Mouse (Mus musculus) layer of hippocampus, adult 9-11 months (tissue): Measurements from ENCODE around the gene Gm45799.

Experiments used
- DNase-seq: peaks from one replicate; pipeline ENCODE4 v3.0.0; 2022

Gene Gm45799

DNA sequence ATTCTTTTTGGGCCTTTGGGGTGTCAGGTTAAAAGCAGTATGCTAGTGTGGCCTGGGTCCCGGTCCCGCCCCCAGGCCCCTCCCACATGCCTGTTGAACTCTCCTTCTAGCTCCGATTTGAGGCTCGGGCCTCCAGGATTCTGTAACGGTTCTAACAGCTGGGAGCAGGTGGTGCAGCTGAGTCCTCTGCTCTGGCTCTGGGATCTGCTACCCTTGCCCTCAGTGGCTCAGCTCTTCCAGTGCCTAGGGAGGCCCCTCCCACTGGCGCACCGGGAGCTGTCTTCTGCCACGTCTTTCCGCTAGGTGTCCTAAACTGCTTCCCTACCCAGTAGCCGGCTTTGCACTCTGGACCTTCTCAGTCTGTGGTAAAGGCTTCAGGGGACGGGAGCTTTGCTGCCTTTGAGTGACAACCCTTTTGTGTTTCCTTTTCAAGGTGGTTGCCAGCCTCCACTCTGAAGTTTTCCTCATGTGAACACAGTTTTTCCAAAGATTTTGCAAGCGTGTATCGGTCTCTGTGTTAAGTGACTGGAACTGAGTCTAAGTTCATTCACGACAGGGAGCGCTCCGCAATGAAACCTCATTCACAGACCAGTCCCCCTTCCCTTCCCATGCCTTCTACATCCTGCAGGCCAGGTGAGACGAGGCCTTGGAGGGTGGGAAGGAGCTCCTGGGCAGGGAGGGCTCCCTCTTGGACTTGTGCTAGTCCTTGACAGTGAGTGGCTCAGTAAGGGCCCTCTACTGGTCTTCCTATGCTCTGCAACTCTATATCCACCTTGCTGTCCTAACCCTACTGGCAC is 10.5 kb downstream of the Gm45799 start, which contains the start of gene Dnhd1:
Gene Dnhd1 (plus strand): TSS at position 189 of the 797 bp plus-strand sequence.
- peak; percentile 65 for DNase-seq

DNA sequence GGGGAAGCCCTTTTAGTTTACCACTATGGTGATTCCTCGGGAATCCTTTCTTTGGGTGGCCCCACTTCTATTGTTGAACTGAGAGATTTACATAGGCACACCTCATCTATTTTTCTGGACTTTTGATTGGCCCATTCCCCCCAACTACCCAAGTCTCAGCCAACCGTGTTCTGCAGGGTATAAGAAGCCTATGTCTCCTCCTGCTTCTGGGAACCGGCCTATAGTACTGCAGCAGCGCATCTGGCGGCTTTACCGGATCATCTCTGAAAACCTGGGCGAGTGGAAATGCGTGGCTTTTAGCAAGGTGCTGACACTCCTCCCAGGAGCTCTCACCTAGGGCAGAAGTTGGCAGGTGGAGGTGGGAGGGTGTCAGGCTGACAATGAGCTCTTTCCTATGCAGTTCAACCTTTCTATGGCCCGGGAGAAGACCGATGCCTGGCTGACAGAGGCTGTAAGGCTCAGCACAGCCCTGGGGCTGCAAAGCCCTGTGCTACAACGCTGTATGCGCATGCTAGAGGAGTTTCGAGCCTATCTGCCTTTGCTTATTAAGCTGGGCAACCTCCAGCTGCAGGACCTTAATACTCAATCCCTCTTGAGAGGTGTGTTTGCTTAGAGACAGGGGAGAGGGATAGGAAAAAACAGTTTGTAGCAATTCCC is 45.3 kb downstream of the Gm45799 start:
- no peak for DNase-seq

DNA sequence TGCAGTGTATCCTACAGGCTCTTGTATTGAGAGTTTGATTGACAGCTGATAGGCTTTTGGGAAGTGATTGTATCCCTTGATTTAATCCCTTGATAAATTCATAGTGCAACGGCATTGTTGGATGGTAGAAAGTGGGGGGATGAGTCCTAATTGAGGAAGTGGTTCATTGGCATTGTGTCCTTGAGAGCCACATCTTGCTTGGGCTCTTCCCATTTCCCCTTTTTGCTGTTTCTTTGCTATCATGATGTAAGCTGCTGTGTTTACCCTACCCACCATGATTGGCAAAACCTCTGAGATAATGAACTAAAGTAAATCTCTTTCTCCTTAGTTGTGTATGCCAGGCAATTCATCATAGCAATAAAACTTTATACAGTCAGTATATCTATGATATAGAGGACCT is 50.5 kb downstream of the Gm45799 start:
- DNase-seq = no peak

DNA sequence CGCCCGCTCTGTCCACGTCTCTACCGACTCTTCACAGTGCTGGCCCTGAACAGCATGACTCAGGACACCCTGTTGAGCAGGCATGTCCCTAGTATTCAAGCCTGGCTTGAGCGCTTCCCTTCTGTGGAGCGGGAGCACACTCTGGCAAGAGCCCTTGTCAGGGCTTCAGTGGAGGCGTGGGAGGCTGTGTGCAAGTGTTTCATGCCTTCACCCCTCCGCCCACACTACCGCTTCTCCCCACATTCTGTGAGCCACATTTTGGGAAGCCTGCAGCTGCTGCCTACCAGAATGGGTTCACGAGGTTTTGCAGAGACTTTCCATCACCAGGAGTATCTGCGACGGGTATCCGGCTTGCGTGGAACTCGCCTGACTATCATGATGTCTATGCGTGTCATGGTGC is 62.8 kb downstream of the Gm45799 start:
- DNase-seq = peak; percentile 64

DNA sequence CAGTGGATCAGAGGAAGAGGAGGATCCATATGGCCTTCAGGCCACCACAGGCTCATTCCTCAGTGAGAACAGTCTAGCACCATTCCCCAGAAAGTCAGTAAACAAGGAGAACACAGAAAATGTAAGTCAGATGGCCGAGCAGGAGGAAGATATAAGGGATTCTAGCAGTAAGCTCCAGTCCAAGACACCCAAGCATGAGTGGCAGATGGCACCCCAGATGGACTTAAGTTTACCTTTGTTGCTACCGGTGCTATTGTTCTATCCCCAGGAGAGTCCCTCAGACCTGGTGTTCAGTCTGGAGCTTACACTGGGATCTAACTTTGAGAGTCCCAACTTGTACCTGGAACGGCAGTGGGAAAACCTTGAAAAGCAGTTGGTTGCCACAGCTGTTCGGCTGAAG is 63.5 kb downstream of the Gm45799 start:
- no peak for DNase-seq

DNA sequence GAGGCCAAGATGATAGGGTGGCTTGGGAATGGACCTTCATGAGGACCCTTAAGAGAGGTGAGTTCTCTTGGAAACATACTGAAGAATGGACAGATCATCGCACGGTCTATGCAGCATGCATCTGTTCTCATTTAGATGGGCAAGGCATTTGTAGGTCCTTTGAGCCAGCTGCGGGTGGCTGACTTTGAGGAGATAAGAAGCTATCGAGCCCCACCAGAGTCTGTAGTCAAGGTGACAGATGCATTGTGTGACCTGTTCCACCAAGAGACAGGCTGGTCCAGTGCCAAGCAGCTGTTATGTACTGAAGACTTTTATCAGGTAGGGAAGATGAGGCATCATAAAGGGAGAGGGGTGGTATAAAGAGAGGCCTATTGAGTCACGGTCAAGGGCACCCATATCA is 68.4 kb downstream of the Gm45799 start:
- DNase-seq = no peak

DNA sequence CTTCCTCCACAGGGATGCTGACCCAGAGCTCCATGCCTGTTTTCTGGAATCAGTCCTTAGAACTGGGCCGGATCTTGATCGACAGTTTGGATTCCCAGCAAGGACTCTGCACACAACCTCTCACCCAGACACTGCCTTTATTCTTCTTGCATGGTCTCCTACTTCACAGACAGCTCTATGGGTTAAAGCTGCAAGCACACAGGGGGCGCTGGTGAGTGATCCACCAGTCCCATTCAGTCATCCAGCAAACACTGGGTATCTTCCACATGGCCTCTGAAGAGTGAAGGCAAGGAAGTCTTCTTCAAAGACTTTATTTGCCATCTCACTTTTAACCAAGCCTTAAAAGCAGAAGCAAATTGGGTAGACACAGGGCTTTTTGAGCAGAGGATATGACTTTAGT is 75.0 kb downstream of the Gm45799 start:
- DNase-seq = no peak

DNA sequence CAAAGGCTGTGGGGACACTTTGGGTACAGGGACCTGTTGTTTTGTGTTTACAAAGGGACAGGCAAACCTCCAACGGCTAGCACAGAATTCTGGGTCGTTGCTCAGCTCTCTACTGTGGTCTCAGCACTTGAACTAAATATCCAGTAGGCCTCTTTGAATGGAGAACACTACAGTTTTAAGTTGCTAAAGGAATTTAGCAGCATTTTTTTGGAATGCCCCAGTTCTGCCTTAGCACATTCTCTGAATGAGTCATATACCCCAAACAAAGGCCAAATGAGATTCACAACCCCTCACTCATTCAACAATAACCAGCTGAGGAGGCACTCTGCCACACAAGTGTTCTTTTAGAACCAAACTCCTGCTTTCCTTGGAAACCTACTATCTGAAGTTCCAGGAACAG is 81.6 kb downstream of the Gm45799 start:
- no peak for DNase-seq

DNA sequence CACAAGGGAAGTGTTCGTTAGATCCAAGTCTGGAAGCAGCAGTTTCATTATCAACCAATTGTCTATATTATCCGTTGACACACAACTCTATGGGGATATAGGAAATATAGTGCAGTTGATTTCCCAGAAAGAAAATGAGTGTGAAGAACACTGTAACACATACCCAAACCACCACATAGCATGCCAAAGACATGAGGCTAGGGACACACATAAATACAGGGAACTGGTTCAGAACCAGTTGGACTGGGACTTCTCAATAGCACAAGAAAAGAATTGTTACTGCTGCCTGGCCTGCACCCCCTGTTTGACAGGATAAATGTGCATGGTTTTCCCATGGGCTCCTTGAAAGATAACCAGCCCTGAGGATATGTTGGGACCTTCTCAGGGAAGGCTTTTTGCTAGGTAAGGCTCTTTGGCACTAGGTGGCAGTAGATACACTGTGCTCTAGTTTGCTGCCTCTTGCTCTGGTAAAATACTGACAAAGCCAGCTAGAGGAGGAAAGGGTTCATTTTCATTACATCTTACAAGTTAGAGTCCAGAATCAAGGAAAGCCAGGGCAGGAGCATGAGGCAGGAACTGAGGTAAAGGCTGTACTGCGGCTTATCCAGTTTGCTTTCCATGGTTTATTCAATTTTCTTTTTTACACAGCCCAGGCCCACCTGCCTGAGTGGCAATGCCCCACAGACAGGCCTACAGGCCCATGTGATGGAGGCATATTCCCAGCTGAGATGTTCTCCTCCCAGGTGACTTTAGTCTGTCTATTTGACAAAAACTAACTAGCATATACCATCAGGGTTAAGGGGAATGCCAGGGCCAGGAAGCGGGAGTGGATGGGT is 86.0 kb downstream of the Gm45799 start:
- DNase-seq = peak; percentile 55

DNA sequence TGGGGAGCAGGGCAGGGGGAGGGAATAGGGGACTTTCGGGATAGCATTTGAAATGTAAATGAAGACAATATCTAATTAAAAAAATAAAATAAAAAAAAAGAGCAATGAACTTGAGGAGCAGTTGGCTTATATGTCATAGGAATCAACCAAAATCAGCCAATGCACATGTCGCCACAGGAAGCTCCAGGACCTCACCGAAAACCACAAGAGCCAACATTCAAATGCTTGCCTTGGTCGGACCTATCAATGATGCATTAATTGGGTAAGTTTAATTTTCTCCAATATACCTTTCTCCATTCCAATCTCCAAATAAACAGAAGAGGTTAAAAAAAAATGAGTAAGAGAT is 86.6 kb downstream of the Gm45799 start:
- no peak for DNase-seq

DNA sequence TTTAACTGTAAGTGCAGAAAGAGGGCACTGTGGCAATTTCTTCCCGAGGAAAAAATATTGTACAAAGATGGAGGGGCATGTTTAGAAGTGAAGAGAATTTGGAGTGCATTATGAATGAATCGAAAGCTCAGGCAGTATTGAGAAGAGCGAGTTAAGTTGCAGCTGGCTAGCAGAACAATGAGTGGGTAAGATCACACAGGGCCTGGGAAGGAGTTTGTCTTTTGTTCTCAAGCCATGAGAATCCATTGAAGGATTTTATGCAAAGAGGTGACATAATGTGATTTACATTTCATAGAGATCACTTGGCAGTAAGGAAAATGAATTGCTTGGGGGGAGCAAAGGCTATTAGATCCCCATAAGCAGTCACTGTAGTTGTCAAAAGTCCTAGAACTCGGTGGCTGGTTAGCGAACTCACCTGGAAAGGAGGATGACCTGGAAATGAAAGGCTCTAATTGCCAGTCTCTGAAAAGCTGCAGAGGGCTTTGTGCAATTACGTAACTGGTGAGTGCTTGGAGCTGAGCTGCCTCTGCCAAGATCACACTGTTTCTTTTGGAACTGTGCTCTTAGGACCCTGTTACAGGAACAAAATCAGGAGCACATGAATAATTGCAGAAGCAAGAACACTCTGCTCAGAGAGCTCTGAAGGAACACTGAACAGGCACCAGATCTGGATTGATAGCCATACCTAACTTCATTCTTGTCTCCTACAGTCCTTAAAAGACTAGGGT is 88.5 kb downstream of the Gm45799 start:
- peak; percentile 51 for DNase-seq

DNA sequence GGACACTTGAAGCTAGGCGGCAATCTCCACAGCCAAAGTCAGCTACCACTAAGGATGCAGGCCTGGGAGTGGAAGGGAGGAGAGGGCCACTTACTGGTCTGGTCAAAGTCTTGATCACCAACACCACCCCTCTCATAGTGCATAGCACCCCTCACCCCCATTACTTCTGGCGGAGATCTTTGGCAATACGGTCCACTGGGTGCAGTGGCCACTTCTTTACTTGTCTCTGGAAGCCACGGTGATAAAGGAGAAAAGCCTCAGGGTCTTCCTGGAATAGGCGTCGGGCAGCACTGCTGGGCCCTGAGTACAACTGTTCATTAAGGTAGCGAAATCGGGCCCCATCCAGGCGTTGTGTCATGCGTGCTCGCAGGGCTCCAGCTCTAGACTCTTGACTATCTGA is 93.5 kb downstream of the Gm45799 start:
- DNase-seq = no peak
